Mouse (Mus musculus): Measurements from ENCODE around the gene Actr1b. TPM values are rescaled to one million over a fixed set of nuclear protein-coding genes. Genes with fewer than 3 reads are reported as not detected.

The Actr1b gene
- polyA plus RNA-seq, 1 experiment from 2014 or later, result 81.9 TPM

GRCm38 (mm10) chr1:36709854-36710280 is 4.4 kb downstream of the Actr1b start, which contains the start of gene 4933424G06Rik:
Gene 4933424G06Rik (plus strand): TSS chr1:36710149.
- Histone ChIP-seq H3K9ac (replicated peaks; ENCODE audit: low read length) (peak within 1 kb of the TSS; percentile 96), H3K9me3 (ENCODE audit: control insufficient read depth, low read length) (no peaks in the 10 kb centered on the region), H3K4me1 (ENCODE audit: control insufficient read depth, insufficient read depth, low read length) (peaks cover 17% of the 10 kb centered on the region), H3K27ac (replicated peaks; ENCODE audit: low read depth, low read length) (peak within 1 kb of the TSS; percentile 86), H3K4me3 (replicated peaks; ENCODE audit: low read depth, low read length) (peak within 1 kb of the TSS; percentile 99), H3K27me3 (ENCODE audit: control insufficient read depth, insufficient read depth, low read length) (no peaks in the 10 kb centered on the region), H3K36me3 (ENCODE audit: control insufficient read depth, insufficient read depth, low read length) (peaks cover 25% of the 10 kb centered on the region), H3K4me2 (ENCODE audit: low read length) (peak within 1 kb of the TSS; percentile 83)
- peak; percentile 95 for ATAC-seq (ENCODE audit: low FRiP score, low TSS enrichment)
- peak; percentile 99 for DNase-seq
- under 1% methylated on average over 29 of the region's 29 CpGs for WGBS

- peak overlapping the region; percentile 96 for H3K9ac ChIP-seq (replicated peaks; ENCODE audit: low read length)
- peak; percentile 74 for ATAC-seq (ENCODE audit: low FRiP score, low TSS enrichment)
- peak overlapping the region; percentile 86 for H3K27ac ChIP-seq (replicated peaks; ENCODE audit: low read depth, low read length)
- H3K4me2 ChIP-seq (ENCODE audit: low read length), result peak overlapping the region; percentile 83
- H3K4me1 ChIP-seq (ENCODE audit: control insufficient read depth, insufficient read depth, low read length), result peaks cover 17% of the 10 kb centered on the region
- WGBS, result 1% methylated on average over 33 of the region's 33 CpGs
- peak overlapping the region; percentile 99 for H3K4me3 ChIP-seq (replicated peaks; ENCODE audit: low read depth, low read length)
- H3K9me3 ChIP-seq (ENCODE audit: control insufficient read depth, low read length), result no peaks in the 10 kb centered on the region
- DNase-seq, result peak; percentile 66
- H3K27me3 ChIP-seq (ENCODE audit: control insufficient read depth, insufficient read depth, low read length), result no peaks in the 10 kb centered on the region
- peaks cover 31% of the 10 kb centered on the region for H3K36me3 ChIP-seq (ENCODE audit: control insufficient read depth, insufficient read depth, low read length)
Measured at GRCm38 (mm10) chr1:36709055-36709853, 5.0 kb downstream of the Actr1b start.

GRCm38 (mm10) chr1:36708626-36709025 is 5.6 kb downstream of the Actr1b start:
- H3K4me3 ChIP-seq (replicated peaks; ENCODE audit: low read depth, low read length), result peak overlapping the region; percentile 99
- H3K27me3 ChIP-seq (ENCODE audit: control insufficient read depth, insufficient read depth, low read length), result no peaks in the 10 kb centered on the region
- H3K36me3 ChIP-seq (ENCODE audit: control insufficient read depth, insufficient read depth, low read length), result peaks cover 38% of the 10 kb centered on the region
- H3K9ac ChIP-seq (replicated peaks; ENCODE audit: low read length), result peak overlapping the region; percentile 96
- no peak for DNase-seq
- WGBS, result 87% methylated on average over 1 of the region's 1 CpGs
- no peak for ATAC-seq (ENCODE audit: low FRiP score, low TSS enrichment)
- no peak overlapping the region for H3K27ac ChIP-seq (replicated peaks; ENCODE audit: low read depth, low read length)
- H3K4me1 ChIP-seq (ENCODE audit: control insufficient read depth, insufficient read depth, low read length), result peaks cover 17% of the 10 kb centered on the region
- H3K9me3 ChIP-seq (ENCODE audit: control insufficient read depth, low read length), result no peaks in the 10 kb centered on the region
- H3K4me2 ChIP-seq (ENCODE audit: low read length), result peak overlapping the region; percentile 83

- Histone ChIP-seq H3K4me2 (ENCODE audit: low read length) (no peak overlapping the region; the same call in 1 of the 2 replicates), H3K4me1 (ENCODE audit: control insufficient read depth, insufficient read depth, low read length) (peaks cover 17% of the 10 kb centered on the region), H3K9me3 (ENCODE audit: control insufficient read depth, low read length) (no peaks in the 10 kb centered on the region), H3K27ac (replicated peaks; ENCODE audit: low read depth, low read length) (no peak overlapping the region), H3K4me3 (replicated peaks; ENCODE audit: low read depth, low read length) (peak overlapping the region; percentile 99; the same call in 1 of the 2 replicates), H3K27me3 (ENCODE audit: control insufficient read depth, insufficient read depth, low read length) (no peaks in the 10 kb centered on the region), H3K9ac (replicated peaks; ENCODE audit: low read length) (peak overlapping the region; percentile 96; the same call in 1 of the 2 replicates), H3K36me3 (ENCODE audit: control insufficient read depth, insufficient read depth, low read length) (peaks cover 46% of the 10 kb centered on the region)
- no peak for DNase-seq
- ATAC-seq (ENCODE audit: low FRiP score, low TSS enrichment), result no peak
- 81% methylated on average over 3 of the region's 3 CpGs for WGBS
Measured at GRCm38 (mm10) chr1:36707797-36708196, 6.4 kb downstream of the Actr1b start.

- H3K9ac ChIP-seq (replicated peaks; ENCODE audit: low read length), result no peak overlapping the region
- H3K4me2 ChIP-seq (ENCODE audit: low read length), result no peak overlapping the region
- peaks cover 17% of the 10 kb centered on the region for H3K4me1 ChIP-seq (ENCODE audit: control insufficient read depth, insufficient read depth, low read length)
- no peaks in the 10 kb centered on the region for H3K27me3 ChIP-seq (ENCODE audit: control insufficient read depth, insufficient read depth, low read length)
- H3K4me3 ChIP-seq (replicated peaks; ENCODE audit: low read depth, low read length), result no peak overlapping the region
- no peak overlapping the region for H3K27ac ChIP-seq (replicated peaks; ENCODE audit: low read depth, low read length)
- DNase-seq, result no peak
- no peaks in the 10 kb centered on the region for H3K9me3 ChIP-seq (ENCODE audit: control insufficient read depth, low read length)
- H3K36me3 ChIP-seq (ENCODE audit: control insufficient read depth, insufficient read depth, low read length), result peaks cover 52% of the 10 kb centered on the region
- WGBS, result 88% methylated on average over 2 of the region's 2 CpGs
- no peak for ATAC-seq (ENCODE audit: low FRiP score, low TSS enrichment)
Measured at GRCm38 (mm10) chr1:36707166-36707565, 7.1 kb downstream of the Actr1b start.

GRCm38 (mm10) chr1:36697030-36697429 is 17.2 kb downstream of the Actr1b start:
- ATAC-seq (ENCODE audit: low FRiP score, low TSS enrichment) (no peak), DNase-seq (no peak)
- Histone ChIP-seq H3K36me3 (ENCODE audit: control insufficient read depth, insufficient read depth, low read length) (peaks cover 57% of the 10 kb centered on the region), H3K4me3 (replicated peaks; ENCODE audit: low read depth, low read length) (no peak overlapping the region), H3K9ac (replicated peaks; ENCODE audit: low read length) (no peak overlapping the region), H3K27me3 (ENCODE audit: control insufficient read depth, insufficient read depth, low read length) (no peaks in the 10 kb centered on the region), H3K27ac (replicated peaks; ENCODE audit: low read depth, low read length) (no peak overlapping the region), H3K4me2 (ENCODE audit: low read length) (no peak overlapping the region), H3K9me3 (ENCODE audit: control insufficient read depth, low read length) (no peaks in the 10 kb centered on the region), H3K4me1 (ENCODE audit: control insufficient read depth, insufficient read depth, low read length) (peaks cover 5% of the 10 kb centered on the region)
- WGBS, result 76% methylated on average over 5 of the region's 5 CpGs

GRCm38 (mm10) chr1:36696411-36696810 is 17.8 kb downstream of the Actr1b start:
- Histone ChIP-seq H3K4me2 (ENCODE audit: low read length) (no peak overlapping the region), H3K36me3 (ENCODE audit: control insufficient read depth, insufficient read depth, low read length) (peaks cover 52% of the 10 kb centered on the region), H3K9me3 (ENCODE audit: control insufficient read depth, low read length) (no peaks in the 10 kb centered on the region), H3K4me3 (replicated peaks; ENCODE audit: low read depth, low read length) (no peak overlapping the region), H3K9ac (replicated peaks; ENCODE audit: low read length) (no peak overlapping the region), H3K27ac (replicated peaks; ENCODE audit: low read depth, low read length) (no peak overlapping the region), H3K27me3 (ENCODE audit: control insufficient read depth, insufficient read depth, low read length) (no peaks in the 10 kb centered on the region), H3K4me1 (ENCODE audit: control insufficient read depth, insufficient read depth, low read length) (peaks cover 6% of the 10 kb centered on the region)
- WGBS, result 73% methylated on average over 6 of the region's 6 CpGs
- ATAC-seq (ENCODE audit: low FRiP score, low TSS enrichment) (no peak), DNase-seq (no peak)

- no peak overlapping the region for H3K27ac ChIP-seq (replicated peaks; ENCODE audit: low read depth, low read length)
- peaks cover 37% of the 10 kb centered on the region for H3K36me3 ChIP-seq (ENCODE audit: control insufficient read depth, insufficient read depth, low read length)
- H3K4me2 ChIP-seq (ENCODE audit: low read length), result no peak overlapping the region
- ATAC-seq (ENCODE audit: low FRiP score, low TSS enrichment) (no peak), DNase-seq (no peak)
- no peak overlapping the region for H3K4me3 ChIP-seq (replicated peaks; ENCODE audit: low read depth, low read length)
- WGBS, result 90% methylated on average over 6 of the region's 6 CpGs
- H3K9me3 ChIP-seq (ENCODE audit: control insufficient read depth, low read length), result no peaks in the 10 kb centered on the region
- peaks cover 6% of the 10 kb centered on the region for H3K4me1 ChIP-seq (ENCODE audit: control insufficient read depth, insufficient read depth, low read length)
- H3K9ac ChIP-seq (replicated peaks; ENCODE audit: low read length), result no peak overlapping the region
- H3K27me3 ChIP-seq (ENCODE audit: control insufficient read depth, insufficient read depth, low read length), result no peaks in the 10 kb centered on the region
Measured at GRCm38 (mm10) chr1:36694871-36695270, 19.4 kb downstream of the Actr1b start.

Data from midbrain, embryonic 14.5 days (tissue).